Comparison of ENCODE assay signal across 9 mouse cellular contexts in the genomic region with DNA sequence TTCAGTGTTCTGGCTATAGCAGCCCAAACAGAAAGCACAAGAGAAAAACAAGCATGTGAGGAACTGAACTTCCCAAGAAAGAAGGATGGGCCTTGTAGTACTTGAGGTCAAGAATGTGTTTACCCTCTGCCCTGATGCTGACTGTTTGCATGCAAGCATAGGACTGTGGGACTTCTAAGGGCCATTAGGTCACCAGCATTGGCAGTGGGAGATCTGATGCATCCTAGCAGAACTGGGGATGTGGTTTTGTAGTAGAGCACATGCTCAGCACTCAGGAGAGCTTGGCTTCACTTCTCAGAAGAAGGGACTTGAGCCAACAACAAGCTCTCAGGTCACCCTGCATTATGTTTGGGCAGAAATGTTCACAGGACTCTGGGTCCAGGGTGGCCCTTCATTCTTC.
DNase-seq lines count a peak whose midpoint lies in the region.
"Had no signal": no experiment of that assay in that cellular context is flagged by ENCODE, and none has a peak within 500 bp of the region (broad histone marks: within the 10 kb centered on the region; RNA-seq: fewer than 3 reads in every experiment).

No protein-coding gene starts in this region.

- H3K4me3 ChIP-seq in macrophage (ENCODE audit: inconsistent target): no peak overlapping the region

- H3K79me2 ChIP-seq in macrophage (ENCODE audit: inconsistent target): no peaks in the 10 kb centered on the region

- no peaks in the 10 kb centered on the region for H3K36me3 ChIP-seq in macrophage (ENCODE audit: inconsistent target)

- peak; percentile 9 for DNase-seq in adrenal gland, adult 2 months
- DNase-seq in adrenal gland, postnatal 10 days: no peak
- peak; percentile 15 to 27 for DNase-seq in lung, adult 18-20 months
- no peak for DNase-seq in lung, postnatal 4 days
- DNase-seq in kidney, postnatal 36 days: peak; percentile 52 to 72
- no peak for DNase-seq in cerebellum, adult 9-11 months
- DNase-seq in frontal cortex, postnatal 25 days (ENCODE audit: low spot score in 2 of 2): no peak
- DNase-seq: gastrocnemius, postnatal 25 days had no signal

- H3K27ac ChIP-seq in macrophage: peak overlapping the region; percentile 64

Comparison
In these comparisons a context has a peak if more than half of its experiments do, and no peak if none do; other contexts are left out.
1. DNase-seq: peak in adrenal gland, adult 2 months (single experiment), lung, adult 18-20 months (2 of 2) and kidney, postnatal 36 days (2 of 2); none in adrenal gland, postnatal 10 days (single experiment), lung, postnatal 4 days (0 of 2), cerebellum, adult 9-11 months (single experiment) and frontal cortex, postnatal 25 days (0 of 2).